Mouse (Mus musculus): ENCODE measurements around the gene Itgb8. TPM values are rescaled to one million over a fixed set of nuclear protein-coding genes. Genes with fewer than 3 reads are reported as not detected.

Gene Itgb8
- polyA plus RNA-seq (2012; rRNA removed; ENCODE audit: low replicate concordance): 0.14 and 2.4 TPM in 2 replicates

DNA sequence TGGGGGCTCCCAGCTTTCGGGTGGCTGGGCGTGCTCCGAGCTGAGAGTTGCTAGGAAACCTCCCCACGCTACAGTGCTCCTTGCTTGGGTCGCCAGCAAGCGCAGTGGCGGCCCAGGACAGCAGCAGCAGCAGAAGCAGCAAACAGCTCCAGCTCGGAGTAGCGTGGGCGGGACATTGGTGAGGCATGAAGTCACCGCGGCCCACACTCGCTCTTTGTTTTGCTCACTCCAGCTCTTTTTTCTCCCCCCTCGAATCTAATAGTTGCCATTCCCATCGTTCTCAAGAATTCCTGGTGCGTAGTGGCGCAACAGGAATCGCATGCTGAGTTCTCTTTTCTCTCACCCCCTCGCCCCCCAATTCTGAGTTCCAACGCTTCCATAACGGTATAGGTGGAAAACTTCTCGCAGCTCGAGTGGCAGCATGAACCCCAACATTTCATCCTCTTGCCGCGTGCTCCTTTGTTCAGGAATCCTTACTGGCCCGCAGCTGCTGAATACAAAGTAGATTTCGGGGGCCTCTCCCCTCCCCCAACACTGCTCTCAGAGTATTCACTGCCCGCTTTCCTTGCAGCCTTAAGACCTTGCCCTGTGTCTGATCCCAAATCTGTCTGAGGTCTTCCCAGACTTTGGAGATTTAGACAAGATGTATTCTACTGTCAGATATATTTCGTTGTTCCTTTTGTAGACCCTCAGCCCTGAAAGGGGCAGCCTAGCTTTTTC is at the start of gene Itgb8:
Gene Itgb8 (minus strand): TSS at position 107 of the 720 bp plus-strand sequence.

Other genes starting within 250 kb of the Itgb8 start
- 0.77 TPM in 1 of 2 replicates, not detected in the other for gene Macc1, start 75.5 kb upstream of the Itgb8 start, polyA plus RNA-seq (2012; rRNA removed; ENCODE audit: low replicate concordance)